Mouse (Mus musculus): ENCODE measurements around the gene Pak1. TPM values are rescaled to one million over a fixed set of nuclear protein-coding genes. Genes with fewer than 3 reads are reported as not detected.

The Pak1 gene
- polyA plus RNA-seq, 1 experiment: 412 TPM

- Histone ChIP-seq H3K27ac (ENCODE audit: insufficient read depth, low read length) (no peak overlapping the region), H3K4me3 (ENCODE audit: insufficient read depth, low read length) (no peak overlapping the region), H3K4me1 (ENCODE audit: control insufficient read depth, insufficient read depth, low read length) (no peaks in the 10 kb centered on the region)
- TF ChIP-seq POLR2A (IDR thresholded peaks at IDR 0.05; ENCODE audit: extremely low read depth, insufficient read depth, low read length): no peak
- no peak for TF ChIP-seq CTCF (IDR thresholded peaks at IDR 0.05; ENCODE audit: extremely low read depth, insufficient read depth, low read length)
These were observed 14.8 kb downstream of the Pak1 start for GRCm38 (mm10) chr7:97803116-97803515.

GRCm38 (mm10) chr7:97804245-97805066 is 16.1 kb downstream of the Pak1 start:
- TF ChIP-seq CTCF (IDR thresholded peaks at IDR 0.05; ENCODE audit: extremely low read depth, insufficient read depth, low read length) (no peak), POLR2A (IDR thresholded peaks at IDR 0.05; ENCODE audit: extremely low read depth, insufficient read depth, low read length) (no peak)
- no peak overlapping the region for H3K4me3 ChIP-seq (ENCODE audit: insufficient read depth, low read length)
- no peaks in the 10 kb centered on the region for H3K4me1 ChIP-seq (ENCODE audit: control insufficient read depth, insufficient read depth, low read length)
- no peak overlapping the region for H3K27ac ChIP-seq (ENCODE audit: insufficient read depth, low read length)

- no peak overlapping the region for H3K4me3 ChIP-seq (ENCODE audit: insufficient read depth, low read length)
- H3K27ac ChIP-seq (ENCODE audit: insufficient read depth, low read length): no peak overlapping the region
- no peak for TF ChIP-seq CTCF (IDR thresholded peaks at IDR 0.05; ENCODE audit: extremely low read depth, insufficient read depth, low read length)
- no peak for TF ChIP-seq POLR2A (IDR thresholded peaks at IDR 0.05; ENCODE audit: extremely low read depth, insufficient read depth, low read length)
- H3K4me1 ChIP-seq (ENCODE audit: control insufficient read depth, insufficient read depth, low read length): no peaks in the 10 kb centered on the region
These were observed 16.7 kb downstream of the Pak1 start for GRCm38 (mm10) chr7:97805067-97805365.

- no peak for TF ChIP-seq CTCF (IDR thresholded peaks at IDR 0.05; ENCODE audit: extremely low read depth, insufficient read depth, low read length)
- no peak for TF ChIP-seq POLR2A (IDR thresholded peaks at IDR 0.05; ENCODE audit: extremely low read depth, insufficient read depth, low read length)
These were observed 21.0 kb downstream of the Pak1 start for GRCm38 (mm10) chr7:97809307-97809706.

GRCm38 (mm10) chr7:97821875-97822274 is 33.5 kb downstream of the Pak1 start:
- Histone ChIP-seq H3K4me3 (ENCODE audit: insufficient read depth, low read length) (no peak overlapping the region), H3K4me1 (ENCODE audit: control insufficient read depth, insufficient read depth, low read length) (no peaks in the 10 kb centered on the region), H3K27ac (ENCODE audit: insufficient read depth, low read length) (no peak overlapping the region)
- TF ChIP-seq CTCF (IDR thresholded peaks at IDR 0.05; ENCODE audit: extremely low read depth, insufficient read depth, low read length): no peak
- no peak for TF ChIP-seq POLR2A (IDR thresholded peaks at IDR 0.05; ENCODE audit: extremely low read depth, insufficient read depth, low read length)

More at GRCm38 (mm10) chr7:97809307-97809706, 21.0 kb downstream of the Pak1 start:
- H3K4me1 ChIP-seq (ENCODE audit: control insufficient read depth, insufficient read depth, low read length): no peaks in the 10 kb centered on the region
- no peak overlapping the region for H3K4me3 ChIP-seq (ENCODE audit: insufficient read depth, low read length)
- H3K27ac ChIP-seq (ENCODE audit: insufficient read depth, low read length): no peak overlapping the region

- Histone ChIP-seq H3K4me3 (ENCODE audit: insufficient read depth, low read length) (no peak overlapping the region), H3K27ac (ENCODE audit: insufficient read depth, low read length) (no peak overlapping the region), H3K4me1 (ENCODE audit: control insufficient read depth, insufficient read depth, low read length) (no peaks in the 10 kb centered on the region)
- TF ChIP-seq CTCF (IDR thresholded peaks at IDR 0.05; ENCODE audit: extremely low read depth, insufficient read depth, low read length) (no peak), POLR2A (IDR thresholded peaks at IDR 0.05; ENCODE audit: extremely low read depth, insufficient read depth, low read length) (no peak)
These were observed 40.8 kb downstream of the Pak1 start for GRCm38 (mm10) chr7:97829091-97829490.

GRCm38 (mm10) chr7:97830739-97831138 is 42.4 kb downstream of the Pak1 start:
- Histone ChIP-seq H3K27ac (ENCODE audit: insufficient read depth, low read length) (no peak overlapping the region), H3K4me1 (ENCODE audit: control insufficient read depth, insufficient read depth, low read length) (no peaks in the 10 kb centered on the region), H3K4me3 (ENCODE audit: insufficient read depth, low read length) (no peak overlapping the region)
- TF ChIP-seq POLR2A (IDR thresholded peaks at IDR 0.05; ENCODE audit: extremely low read depth, insufficient read depth, low read length): no peak
- no peak for TF ChIP-seq CTCF (IDR thresholded peaks at IDR 0.05; ENCODE audit: extremely low read depth, insufficient read depth, low read length)

- TF ChIP-seq CTCF (IDR thresholded peaks at IDR 0.05; ENCODE audit: extremely low read depth, insufficient read depth, low read length) (no peak), POLR2A (IDR thresholded peaks at IDR 0.05; ENCODE audit: extremely low read depth, insufficient read depth, low read length) (no peak)
- no peaks in the 10 kb centered on the region for H3K4me1 ChIP-seq (ENCODE audit: control insufficient read depth, insufficient read depth, low read length)
- no peak overlapping the region for H3K27ac ChIP-seq (ENCODE audit: insufficient read depth, low read length)
- no peak overlapping the region for H3K4me3 ChIP-seq (ENCODE audit: insufficient read depth, low read length)
These were observed 44.6 kb downstream of the Pak1 start for GRCm38 (mm10) chr7:97832987-97833386.

- H3K4me3 ChIP-seq (ENCODE audit: insufficient read depth, low read length): no peak overlapping the region
- peaks cover 1% of the 10 kb centered on the region for H3K4me1 ChIP-seq (ENCODE audit: control insufficient read depth, insufficient read depth, low read length)
- H3K27ac ChIP-seq (ENCODE audit: insufficient read depth, low read length): no peak overlapping the region
- TF ChIP-seq POLR2A (IDR thresholded peaks at IDR 0.05; ENCODE audit: extremely low read depth, insufficient read depth, low read length) (no peak), CTCF (IDR thresholded peaks at IDR 0.05; ENCODE audit: extremely low read depth, insufficient read depth, low read length) (no peak)
These were observed 50.2 kb downstream of the Pak1 start for GRCm38 (mm10) chr7:97838574-97838973.

- Histone ChIP-seq H3K27ac (ENCODE audit: insufficient read depth, low read length) (no peak overlapping the region), H3K4me1 (ENCODE audit: control insufficient read depth, insufficient read depth, low read length) (peaks cover 1% of the 10 kb centered on the region), H3K4me3 (ENCODE audit: insufficient read depth, low read length) (no peak overlapping the region)
- TF ChIP-seq CTCF (IDR thresholded peaks at IDR 0.05; ENCODE audit: extremely low read depth, insufficient read depth, low read length): no peak
These were observed 53.0 kb downstream of the Pak1 start for GRCm38 (mm10) chr7:97841311-97841710.

Measured in cortical plate, adult 2 months (tissue).